Mouse (Mus musculus): ENCODE data around the gene Kcnn1.
A peak's percentile ranks its signal among the peaks of the same experiment; 100 is the strongest.

The Kcnn1 gene

GRCm38 (mm10) chr8:70868559-70869198 lies 5.6 kb upstream of the Kcnn1 start:
- no peak for DNase-seq (ENCODE audit: low spot score in 2 of 2)

- no peak for DNase-seq (ENCODE audit: low spot score in 2 of 2)
Measured at GRCm38 (mm10) chr8:70866566-70866965, 3.5 kb upstream of the Kcnn1 start.

GRCm38 (mm10) chr8:70866001-70866520 lies 3.0 kb upstream of the Kcnn1 start:
- no peak for DNase-seq (ENCODE audit: low spot score in 2 of 2)

GRCm38 (mm10) chr8:70865350-70866000 lies 2.4 kb upstream of the Kcnn1 start:
- DNase-seq (ENCODE audit: low spot score in 2 of 2): peak; percentile 98 to 99

GRCm38 (mm10) chr8:70864712-70865221 lies 1.7 kb upstream of the Kcnn1 start:
- no peak for DNase-seq (ENCODE audit: low spot score in 2 of 2)

- DNase-seq (ENCODE audit: low spot score in 2 of 2): no peak
Measured at GRCm38 (mm10) chr8:70863956-70864711, 1.1 kb upstream of the Kcnn1 start.

GRCm38 (mm10) chr8:70857516-70857915 lies 5.5 kb downstream of the Kcnn1 start:
- DNase-seq (ENCODE audit: low spot score in 2 of 2): no peak

GRCm38 (mm10) chr8:70856541-70857197 lies 6.4 kb downstream of the Kcnn1 start:
- DNase-seq (ENCODE audit: low spot score in 2 of 2): no peak

- no peak for DNase-seq (ENCODE audit: low spot score in 2 of 2)
Measured at GRCm38 (mm10) chr8:70856028-70856427, 7.0 kb downstream of the Kcnn1 start.

- DNase-seq (ENCODE audit: low spot score in 2 of 2): no peak
Measured at GRCm38 (mm10) chr8:70853863-70854262, 9.2 kb downstream of the Kcnn1 start.

- no peak for DNase-seq (ENCODE audit: low spot score in 2 of 2)
Measured at GRCm38 (mm10) chr8:70852595-70853231, 10.3 kb downstream of the Kcnn1 start.

GRCm38 (mm10) chr8:70851837-70852236 lies 11.2 kb downstream of the Kcnn1 start:
- DNase-seq (ENCODE audit: low spot score in 2 of 2): no peak

- DNase-seq (ENCODE audit: low spot score in 2 of 2): no peak
Measured at GRCm38 (mm10) chr8:70850947-70851346, 12.1 kb downstream of the Kcnn1 start.

GRCm38 (mm10) chr8:70850132-70850845 lies 12.8 kb downstream of the Kcnn1 start:
- no peak for DNase-seq (ENCODE audit: low spot score in 2 of 2)

- DNase-seq (ENCODE audit: low spot score in 2 of 2): no peak
Measured at GRCm38 (mm10) chr8:70849333-70849990, 13.6 kb downstream of the Kcnn1 start.

- DNase-seq (ENCODE audit: low spot score in 2 of 2): no peak
Measured at GRCm38 (mm10) chr8:70846371-70847154, 16.5 kb downstream of the Kcnn1 start.

- DNase-seq (ENCODE audit: low spot score in 2 of 2): no peak
Measured at GRCm38 (mm10) chr8:70845108-70845507, 17.9 kb downstream of the Kcnn1 start.

GRCm38 (mm10) chr8:70844523-70844922 lies 18.5 kb downstream of the Kcnn1 start:
- peak; percentile 81 to 95 for DNase-seq (ENCODE audit: low spot score in 2 of 2)

- no peak for DNase-seq (ENCODE audit: low spot score in 2 of 2)
Measured at GRCm38 (mm10) chr8:70843941-70844340, 19.1 kb downstream of the Kcnn1 start.
